Comparison of ENCODE assay signal across 6 mouse cellular contexts in the genomic region with DNA sequence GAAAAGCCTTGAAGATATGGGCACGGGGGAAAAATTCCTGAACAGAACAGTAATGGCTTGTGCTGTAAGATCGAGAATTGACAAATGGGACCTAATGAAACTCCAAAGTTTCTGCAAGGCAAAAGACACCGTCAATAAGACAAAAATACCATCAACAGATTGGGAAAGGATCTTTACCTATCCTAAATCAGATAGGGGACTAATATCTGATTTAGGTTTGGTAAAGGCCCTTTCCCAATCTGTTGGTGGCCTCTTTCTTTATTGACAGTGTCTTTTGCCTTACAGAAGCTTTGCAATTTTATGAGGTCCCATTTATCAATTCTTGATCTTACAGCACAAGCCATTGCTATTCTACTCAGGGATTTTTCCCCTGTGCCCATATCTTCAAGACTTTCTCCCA.
DNase-seq lines count a peak whose midpoint lies in the region; ATAC-seq and TF ChIP-seq lines count a peak whose summit lies in the region.
"Not testable (repeated sequence)": the region's sequence is repeated elsewhere in the genome, so short reads cannot be mapped to it uniquely, and the experiment has no call there.

No protein-coding gene starts in this region.

- H3K4me2 ChIP-seq in embryonic facial prominence, embryonic 11.5 days (ENCODE audit: low read depth, low read length); forebrain, postnatal 0 days (ENCODE audit: low read depth); limb, embryonic 14.5 days (replicated peaks; ENCODE audit: low read depth, low read length, severe bottlenecking); midbrain, embryonic 14.5 days (ENCODE audit: low read length): not testable (repeated sequence)

- not testable (repeated sequence) for H3K4me1 ChIP-seq in embryonic facial prominence, embryonic 11.5 days (ENCODE audit: control insufficient read depth, insufficient read depth, low read length); forebrain, postnatal 0 days (ENCODE audit: insufficient read depth); limb, embryonic 14.5 days (ENCODE audit: control insufficient read depth, insufficient read depth, low read length); midbrain, embryonic 14.5 days (ENCODE audit: control insufficient read depth, insufficient read depth, low read length)

- not testable (repeated sequence) for H3K27ac ChIP-seq in embryonic facial prominence, embryonic 11.5 days (replicated peaks; ENCODE audit: low read depth, low read length); forebrain, postnatal 0 days (ENCODE audit: low read depth, low read length); limb, embryonic 14.5 days (replicated peaks; ENCODE audit: low read depth, low read length); midbrain, embryonic 14.5 days (replicated peaks; ENCODE audit: low read depth, low read length)

- 73% methylated on average over 3 of the region's 3 CpGs for WGBS in embryonic facial prominence, embryonic 11.5 days
- 68% methylated on average over 3 of the region's 3 CpGs for WGBS in forebrain, postnatal 0 days
- 69% methylated on average over 3 of the region's 3 CpGs for WGBS in limb, embryonic 14.5 days
- WGBS in midbrain, embryonic 14.5 days: 79% methylated on average over 3 of the region's 3 CpGs

- not testable (repeated sequence) for H3K9ac ChIP-seq in embryonic facial prominence, embryonic 11.5 days (replicated peaks; ENCODE audit: low read length); forebrain, postnatal 0 days; limb, embryonic 14.5 days (ENCODE audit: low read depth, low read length, severe bottlenecking); midbrain, embryonic 14.5 days (replicated peaks; ENCODE audit: low read length)

- TF ChIP-seq CTCF in forebrain, postnatal 0 days (IDR thresholded peaks at IDR 0.05; ENCODE audit: low read depth): not testable (repeated sequence)

- TF ChIP-seq POLR2A in limb, embryonic 14.5 days (IDR thresholded peaks at IDR 0.05; ENCODE audit: borderline replicate concordance, extremely low read depth, insufficient read depth, insufficient read length): not testable (repeated sequence)

- H3K27me3 ChIP-seq in embryonic facial prominence, embryonic 11.5 days (ENCODE audit: control insufficient read depth, insufficient read depth, low read length); forebrain, postnatal 0 days (ENCODE audit: insufficient read depth, low read length); limb, embryonic 14.5 days (ENCODE audit: control insufficient read depth, insufficient read depth, low read length); midbrain, embryonic 14.5 days (ENCODE audit: control insufficient read depth, insufficient read depth, low read length): not testable (repeated sequence)

- ATAC-seq in embryonic facial prominence, embryonic 11.5 days (replicated peaks; ENCODE audit: insufficient number of reproducible peaks, low FRiP score, low TSS enrichment, low read depth); forebrain, postnatal 0 days; limb, embryonic 14.5 days (ENCODE audit: low FRiP score, low read depth); midbrain, embryonic 14.5 days (ENCODE audit: low FRiP score, low TSS enrichment): not testable (repeated sequence)

- peak; percentile 23 for DNase-seq in R1 (ENCODE audit: low read depth, low spot score)
- peak; percentile 3 for DNase-seq in embryonic facial prominence, embryonic 11.5 days (ENCODE audit: low spot score)
- DNase-seq in forebrain, postnatal 0 days: peak; percentile 33
- peak; percentile 5 for DNase-seq in limb, embryonic 14.5 days (ENCODE audit: low spot score)
- peak; percentile 51 for DNase-seq in midbrain, embryonic 14.5 days
- DNase-seq in thymus, postnatal 0 days (ENCODE audit: low spot score): peak; percentile 50

- H3K9me3 ChIP-seq in embryonic facial prominence, embryonic 11.5 days (replicated peaks; ENCODE audit: control insufficient read depth, low read length); forebrain, postnatal 0 days (ENCODE audit: low read length); limb, embryonic 14.5 days (ENCODE audit: control insufficient read depth, low read length); midbrain, embryonic 14.5 days (ENCODE audit: control insufficient read depth, low read length): not testable (repeated sequence)

- H3K4me3 ChIP-seq in embryonic facial prominence, embryonic 11.5 days (ENCODE audit: low read depth, low read length); forebrain, postnatal 0 days (ENCODE audit: low read depth, low read length); limb, embryonic 14.5 days (replicated peaks; ENCODE audit: low read length); midbrain, embryonic 14.5 days (replicated peaks; ENCODE audit: low read depth, low read length): not testable (repeated sequence)

- not testable (repeated sequence) for H3K36me3 ChIP-seq in embryonic facial prominence, embryonic 11.5 days (replicated peaks; ENCODE audit: control insufficient read depth, insufficient read depth, low read depth, low read length); forebrain, postnatal 0 days (ENCODE audit: insufficient read depth); limb, embryonic 14.5 days (ENCODE audit: control insufficient read depth, insufficient read depth, low read length); midbrain, embryonic 14.5 days (ENCODE audit: control insufficient read depth, insufficient read depth, low read length)
